Mouse (Mus musculus) midbrain, embryonic 10.5 days (tissue): ENCODE measurements around the gene Ddx17. TPM values are rescaled to one million over a fixed set of nuclear protein-coding genes. Genes with fewer than 3 reads are reported as not detected.

Source experiments
- DNase-seq: peaks from one replicate; pipeline ENCODE4 v3.0.0-alpha.2; 2017; ENCODE audit warnings: low spot score
- H3K27ac ChIP-seq: fragments of 300-500 bp; sonication (generic); replicated peaks from 2 replicates; pipeline ENCODE4 v1.5.1; 2016; ENCODE audit warnings: mild to moderate bottlenecking
- H3K27me3 ChIP-seq: fragments of 300-500 bp; sonication (generic); 2 replicates; pipeline ENCODE4 v1.6.1; 2016; ENCODE audit warnings: low read depth, mild to moderate bottlenecking; ENCODE audit not compliant: poor library complexity, severe bottlenecking
- H3K36me3 ChIP-seq: fragments of 300-500 bp; sonication (generic); 2 replicates; pipeline ENCODE4 v1.6.1; 2016; ENCODE audit warnings: mild to moderate bottlenecking, moderate library complexity
- H3K4me1 ChIP-seq: fragments of 300-500 bp; sonication (generic); 2 replicates; pipeline ENCODE4 v1.6.1; 2016
- H3K4me3 ChIP-seq: fragments of 300-500 bp; sonication (generic); 2 replicates; pipeline ENCODE4 v1.5.1; 2016; ENCODE audit warnings: mild to moderate bottlenecking, moderate library complexity
- H3K9me3 ChIP-seq: fragments of 300-500 bp; sonication (generic); replicated peaks from 2 replicates; pipeline ENCODE4 v1.6.1; 2016; ENCODE audit warnings: mild to moderate bottlenecking
- WGBS: fragments of 180-500 bp; shearing (Covaris S2); methylation state at CpG from one replicate; pipeline ENCODE4 v1.1.7; 2016; 5-methylcytosine and 5-hydroxymethylcytosine counted together
- polyA plus RNA-seq: library from polyadenylated mRNA; unstranded; fragments of >200 nt; fragmentation: Nextera tagmentation; extraction: Ambion mirVana; gene quantifications from 2 replicates; pipeline ENCODE4 v1.2.1, GENCODE M21; 2016

Gene Ddx17
- 43.5 and 48.1 TPM in 2 replicates for polyA plus RNA-seq

GRCm38 (mm10) chr15:79546410-79547288 lies at the start of gene Ddx17:
Gene Ddx17, minus strand, starts transcription at chr15:79546741.
- peak; percentile 99 for DNase-seq

DNA sequence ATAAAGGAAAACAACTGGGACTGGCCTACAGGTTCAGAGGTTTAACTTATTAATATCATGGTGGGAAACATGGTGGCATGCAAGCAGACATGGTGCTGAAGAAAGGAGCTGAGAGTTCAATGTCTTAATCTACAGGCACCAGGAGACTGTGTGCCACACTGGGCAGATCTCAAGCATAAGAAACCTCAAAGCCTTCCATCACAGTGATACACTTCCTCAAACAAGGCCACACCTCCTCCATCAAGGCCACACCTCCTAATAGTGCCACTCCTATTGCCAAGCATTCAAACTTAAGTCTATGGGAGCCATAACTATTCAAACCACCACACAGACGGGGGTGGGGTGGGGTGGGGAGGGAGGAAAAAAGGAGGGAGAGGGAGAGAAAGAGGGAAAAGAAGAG lies 35.0 kb upstream of the Ddx17 start:
- Histone ChIP-seq H3K4me1 (no peaks in the 10 kb centered on the region), H3K36me3 (no peaks in the 10 kb centered on the region), H3K9me3 (no peaks in the 10 kb centered on the region), H3K27ac (no peak overlapping the region), H3K27me3 (no peaks in the 10 kb centered on the region), H3K4me3 (no peak overlapping the region)
- DNase-seq: no peak
- 53% methylated on average over 1 of the region's 1 CpGs for WGBS

More at GRCm38 (mm10) chr15:79546410-79547288, at the start of gene Ddx17:
- peaks cover 34% of the 10 kb centered on the region for H3K36me3 ChIP-seq
- peak within 1 kb of the TSS; percentile 96 for H3K4me3 ChIP-seq
- WGBS: 2% methylated on average over 84 of the region's 84 CpGs
- H3K27ac ChIP-seq: peak within 1 kb of the TSS; percentile 99
- H3K4me1 ChIP-seq: peaks cover 31% of the 10 kb centered on the region
- H3K9me3 ChIP-seq: no peaks in the 10 kb centered on the region
- peaks cover 8% of the 10 kb centered on the region; the same call in 1 of the 2 replicates for H3K27me3 ChIP-seq

DNA sequence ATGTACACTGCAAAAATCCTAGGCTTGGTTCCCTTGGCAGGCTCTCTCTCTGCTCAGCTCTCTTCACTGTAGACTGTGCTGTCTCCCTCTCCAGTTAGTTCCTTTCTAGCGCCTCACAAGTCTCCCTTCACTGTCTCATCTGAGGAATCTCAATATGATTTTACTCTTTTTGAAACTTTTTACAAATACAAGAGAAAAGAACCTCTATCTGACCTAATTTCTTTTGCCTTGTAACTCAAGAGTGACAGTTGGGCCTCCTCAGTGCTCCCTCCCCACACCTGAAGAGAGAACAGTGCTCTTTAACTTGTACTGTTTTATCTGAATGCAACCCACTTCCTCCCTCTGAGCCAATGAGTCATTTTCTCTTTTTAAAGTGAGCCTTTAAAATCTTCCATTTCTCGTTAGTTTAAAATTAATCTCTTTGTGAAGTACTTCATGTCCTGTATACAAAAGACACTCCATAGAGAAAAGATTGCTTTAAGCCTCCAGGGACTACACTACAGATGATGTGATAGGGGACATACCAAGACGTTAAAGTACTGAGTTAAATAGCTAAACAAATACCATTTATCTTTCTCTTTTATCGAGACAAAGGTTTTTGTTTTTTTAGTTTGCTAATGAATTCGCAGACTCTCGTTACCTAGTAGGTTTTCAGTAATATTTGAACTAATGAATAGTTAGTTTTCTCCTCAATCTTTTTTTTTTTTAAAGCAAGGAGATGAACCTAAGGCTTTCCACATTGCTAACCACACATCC lies 31.3 kb upstream of the Ddx17 start:
- Histone ChIP-seq H3K27me3 (no peaks in the 10 kb centered on the region), H3K9me3 (no peaks in the 10 kb centered on the region), H3K36me3 (no peaks in the 10 kb centered on the region), H3K4me3 (no peak overlapping the region), H3K4me1 (no peaks in the 10 kb centered on the region), H3K27ac (no peak overlapping the region)
- DNase-seq: no peak
- 73% methylated on average over 6 of the region's 6 CpGs for WGBS

DNA sequence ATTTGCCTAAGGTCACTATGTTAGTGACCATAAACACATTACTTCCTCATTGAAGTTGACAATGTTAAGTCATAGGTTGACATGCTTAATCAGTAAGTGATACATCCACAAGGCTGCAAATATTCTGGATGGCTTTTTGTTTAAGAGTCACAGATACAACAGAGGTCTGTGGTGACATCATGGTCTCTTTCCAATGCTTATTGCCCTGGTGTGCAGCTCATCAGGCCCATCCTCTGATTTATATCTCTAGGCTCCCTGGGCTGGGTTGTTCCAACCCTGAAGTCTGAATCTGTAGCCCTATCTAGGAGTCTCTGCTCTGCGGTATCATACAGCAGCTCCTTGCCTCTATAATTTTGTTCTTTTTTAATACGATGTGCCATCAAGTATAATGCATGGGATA lies 30.4 kb upstream of the Ddx17 start:
- 94% methylated on average over 2 of the region's 2 CpGs for WGBS
- Histone ChIP-seq H3K27me3 (no peaks in the 10 kb centered on the region), H3K9me3 (no peaks in the 10 kb centered on the region), H3K27ac (no peak overlapping the region), H3K4me1 (no peaks in the 10 kb centered on the region), H3K36me3 (no peaks in the 10 kb centered on the region), H3K4me3 (no peak overlapping the region)
- no peak for DNase-seq

GRCm38 (mm10) chr15:79575543-79576222 lies 29.1 kb upstream of the Ddx17 start:
- H3K4me1 ChIP-seq: no peaks in the 10 kb centered on the region
- WGBS: 75% methylated on average over 1 of the region's 1 CpGs
- H3K27me3 ChIP-seq: no peaks in the 10 kb centered on the region
- no peak overlapping the region for H3K27ac ChIP-seq
- no peak overlapping the region for H3K4me3 ChIP-seq
- no peaks in the 10 kb centered on the region for H3K9me3 ChIP-seq
- no peaks in the 10 kb centered on the region for H3K36me3 ChIP-seq
- no peak for DNase-seq

- H3K4me3 ChIP-seq: no peak overlapping the region
- H3K27ac ChIP-seq: no peak overlapping the region
- no peaks in the 10 kb centered on the region for H3K9me3 ChIP-seq
- no peaks in the 10 kb centered on the region for H3K27me3 ChIP-seq
- no peak for DNase-seq
- no peaks in the 10 kb centered on the region for H3K36me3 ChIP-seq
- 92% methylated on average over 9 of the region's 9 CpGs for WGBS
- no peaks in the 10 kb centered on the region for H3K4me1 ChIP-seq
Measured at GRCm38 (mm10) chr15:79562417-79562816, 15.9 kb upstream of the Ddx17 start.

GRCm38 (mm10) chr15:79559649-79560048 lies 13.1 kb upstream of the Ddx17 start:
- DNase-seq: no peak
- Histone ChIP-seq H3K27me3 (no peaks in the 10 kb centered on the region), H3K9me3 (no peaks in the 10 kb centered on the region), H3K36me3 (no peaks in the 10 kb centered on the region), H3K4me1 (no peaks in the 10 kb centered on the region), H3K27ac (no peak overlapping the region), H3K4me3 (no peak overlapping the region)
- WGBS: 70% methylated on average over 3 of the region's 3 CpGs

DNA sequence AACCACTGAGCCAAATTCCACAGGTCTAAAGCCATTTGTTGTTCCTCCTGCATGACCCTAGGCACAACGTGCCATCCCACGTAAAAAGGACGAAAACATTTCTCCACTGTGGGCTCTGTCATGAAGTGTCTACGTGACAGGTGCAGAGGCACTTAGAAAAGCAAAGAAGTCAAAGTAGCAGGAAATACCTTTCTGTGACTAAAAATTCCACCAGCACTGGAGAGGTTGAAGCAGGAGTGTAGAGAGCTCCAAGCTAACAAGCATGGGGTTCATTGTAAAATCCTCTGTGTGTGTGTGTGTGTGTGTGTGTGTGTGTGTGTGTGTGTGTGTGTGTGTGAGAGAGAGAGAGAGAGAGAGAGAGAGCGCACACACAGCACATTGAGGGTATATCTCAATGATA lies 6.0 kb upstream of the Ddx17 start:
- Histone ChIP-seq H3K9me3 (no peaks in the 10 kb centered on the region), H3K27ac (no peak overlapping the region), H3K4me1 (0 out of 2 replicates have a peak, but pooled peaks cover 5% of the 10 kb centered on the region), H3K27me3 (peaks cover 8% of the 10 kb centered on the region; the same call in 1 of the 2 replicates), H3K4me3 (no peak overlapping the region), H3K36me3 (no peaks in the 10 kb centered on the region)
- DNase-seq: no peak
- WGBS: 81% methylated on average over 5 of the region's 5 CpGs

DNA sequence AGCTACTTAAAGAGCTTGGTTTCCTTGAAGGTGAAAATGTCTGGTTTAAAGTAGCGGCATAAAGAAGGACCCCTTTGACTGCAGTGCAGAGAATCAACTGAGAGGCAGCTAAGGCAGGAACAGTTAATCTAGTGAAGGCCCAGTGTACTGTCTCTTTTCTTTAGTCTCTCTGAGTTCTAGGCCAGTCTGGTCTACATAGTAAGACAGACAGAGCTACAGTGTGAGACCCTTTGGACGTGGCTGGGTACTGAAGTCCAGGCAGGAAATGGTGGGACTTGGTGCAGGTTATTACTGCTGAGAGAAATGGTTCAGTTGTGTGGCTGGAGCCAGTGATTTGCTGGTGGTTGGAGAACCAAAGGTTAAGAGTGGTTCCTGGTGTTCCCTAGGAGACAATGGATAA lies 1.7 kb upstream of the Ddx17 start:
- Histone ChIP-seq H3K36me3 (peaks cover 19% of the 10 kb centered on the region), H3K4me1 (peaks cover 31% of the 10 kb centered on the region), H3K27me3 (peaks cover 8% of the 10 kb centered on the region; the same call in 1 of the 2 replicates), H3K27ac (no peak overlapping the region), H3K4me3 (no peak overlapping the region), H3K9me3 (no peaks in the 10 kb centered on the region)
- WGBS: 93% methylated on average over 2 of the region's 2 CpGs
- DNase-seq: no peak

DNA sequence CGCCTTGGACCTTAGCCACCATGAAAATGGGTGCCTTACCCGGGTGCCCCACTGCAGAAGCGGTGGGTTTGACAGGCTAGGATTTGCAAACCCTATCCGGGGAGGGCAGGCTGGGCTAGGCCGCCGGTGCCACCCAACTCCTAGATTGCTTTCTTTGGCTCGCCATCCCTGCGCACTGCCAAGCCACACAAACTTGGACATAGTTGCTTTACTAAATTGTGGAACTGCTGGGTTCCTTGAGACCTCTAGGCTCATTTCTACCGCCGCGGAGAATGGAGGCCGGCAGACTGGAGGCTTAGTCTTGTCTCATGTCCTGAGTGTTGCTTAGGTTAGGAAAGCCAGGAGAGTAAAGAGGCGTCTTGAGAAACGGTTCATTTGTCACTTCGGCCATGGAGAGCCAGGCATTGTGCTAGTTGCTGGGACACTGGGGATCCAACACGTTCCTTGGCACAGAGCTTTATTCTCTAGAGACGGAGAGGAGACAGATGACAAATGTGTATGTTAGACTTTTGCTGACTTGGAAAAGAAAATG lies 814 bp upstream of the Ddx17 start:
- no peak for DNase-seq
- Histone ChIP-seq H3K4me3 (peak overlapping the region; percentile 96), H3K27ac (peak overlapping the region; percentile 99), H3K27me3 (peaks cover 8% of the 10 kb centered on the region; the same call in 1 of the 2 replicates), H3K36me3 (peaks cover 27% of the 10 kb centered on the region), H3K9me3 (no peaks in the 10 kb centered on the region), H3K4me1 (peaks cover 31% of the 10 kb centered on the region)
- WGBS: 76% methylated on average over 17 of the region's 17 CpGs

DNA sequence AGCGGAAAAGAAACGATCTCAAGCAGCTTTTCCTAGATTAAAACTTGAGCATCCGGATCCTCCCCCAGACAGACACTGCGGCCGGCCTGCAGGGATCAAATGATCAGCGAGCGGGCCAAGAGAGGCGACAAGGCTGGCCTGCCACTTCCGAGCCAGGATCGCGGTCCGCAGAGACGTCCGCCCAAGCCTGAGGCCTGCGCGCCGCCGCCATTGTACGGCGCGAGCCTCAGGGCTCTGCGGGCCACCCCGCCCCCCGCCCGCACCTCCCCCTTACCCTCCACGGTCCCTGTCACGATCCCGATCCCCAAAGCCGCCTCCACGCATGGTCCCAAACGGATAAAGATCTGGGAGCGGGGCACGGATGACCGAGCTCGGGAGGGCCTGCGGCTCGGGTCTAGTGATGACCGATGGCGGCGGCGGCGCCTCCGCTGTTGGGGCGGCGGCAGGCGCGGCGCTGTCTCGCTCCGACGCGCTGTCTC lies 581 bp downstream of the Ddx17 start:
- no peak for DNase-seq
- under 1% methylated on average over 49 of the region's 52 CpGs for WGBS

GRCm38 (mm10) chr15:79545496-79545895 lies 1.0 kb downstream of the Ddx17 start:
- Histone ChIP-seq H3K4me3 (peak overlapping the region; percentile 96), H3K9me3 (no peaks in the 10 kb centered on the region), H3K27me3 (peaks cover 8% of the 10 kb centered on the region; the same call in 1 of the 2 replicates), H3K4me1 (peaks cover 31% of the 10 kb centered on the region), H3K27ac (peak overlapping the region; percentile 99), H3K36me3 (peaks cover 46% of the 10 kb centered on the region)
- 8% methylated on average over 3 of the region's 3 CpGs for WGBS
- no peak for DNase-seq

More for the DNA sequence above, 581 bp downstream of the Ddx17 start:
- H3K9me3 ChIP-seq: no peaks in the 10 kb centered on the region
- peaks cover 8% of the 10 kb centered on the region; the same call in 1 of the 2 replicates for H3K27me3 ChIP-seq
- H3K27ac ChIP-seq: peak overlapping the region; percentile 99
- peaks cover 41% of the 10 kb centered on the region for H3K36me3 ChIP-seq
- peak overlapping the region; percentile 96 for H3K4me3 ChIP-seq
- H3K4me1 ChIP-seq: peaks cover 31% of the 10 kb centered on the region
